Mouse (Mus musculus) kidney, embryonic 14.5 days (tissue): ENCODE results near the gene Tshb. TPM values are rescaled to one million over a fixed set of nuclear protein-coding genes. Genes with fewer than 3 reads are reported as not detected.

Source experiments
- ATAC-seq: fragments of 200-750 bp; cut with Nextera tagmentation; 2 replicates; pipeline ENCODE4 v1.8.0; 2017; ENCODE audit warnings: moderate number of reproducible peaks, mild to moderate bottlenecking, moderate TSS enrichment, moderate library complexity; ENCODE audit not compliant: low FRiP score, low TSS enrichment
- H3K27ac ChIP-seq: fragments of 300-500 bp; sonication (generic); 2 replicates; pipeline ENCODE4 v1.5.1; 2014; ENCODE audit warnings: low read depth, mild to moderate bottlenecking, low read length, moderate library complexity, mixed read lengths
- H3K27me3 ChIP-seq: fragments of 300-500 bp; sonication (generic); 2 replicates; pipeline ENCODE4 v1.6.1; 2014; ENCODE audit warnings: mild to moderate bottlenecking, low read length; ENCODE audit not compliant: control insufficient read depth, insufficient read depth
- H3K36me3 ChIP-seq: fragments of 300-500 bp; sonication (generic); 2 replicates; pipeline ENCODE4 v1.6.1; 2014; ENCODE audit warnings: low read length, mixed read lengths; ENCODE audit not compliant: control insufficient read depth, insufficient read depth
- H3K4me1 ChIP-seq: fragments of 300-500 bp; sonication (generic); 2 replicates; pipeline ENCODE4 v1.6.1; 2014; ENCODE audit warnings: low read length, mixed read lengths; ENCODE audit not compliant: control insufficient read depth, insufficient read depth
- H3K4me2 ChIP-seq: fragments of 300-500 bp; sonication (generic); replicated peaks from 2 replicates; pipeline ENCODE4 v1.6.1; 2014; ENCODE audit warnings: low read depth, mild to moderate bottlenecking, low read length
- H3K4me3 ChIP-seq: fragments of 300-500 bp; sonication (generic); 2 replicates; pipeline ENCODE4 v1.5.1; 2014; ENCODE audit warnings: mild to moderate bottlenecking, low read length
- H3K9ac ChIP-seq: fragments of 300-500 bp; sonication (generic); 2 replicates; pipeline ENCODE4 v1.6.1; 2014; ENCODE audit warnings: low read depth, mild to moderate bottlenecking, low read length, moderate library complexity
- H3K9me3 ChIP-seq: fragments of 300-500 bp; sonication (generic); 2 replicates; pipeline ENCODE4 v1.6.1; 2016; ENCODE audit warnings: low read length; ENCODE audit not compliant: control insufficient read depth
- WGBS: fragments of 180-500 bp; shearing (Covaris S2); extraction: QIAGEN DNeasy Blood & Tissue Kit; methylation state at CpG from one replicate; pipeline ENCODE4 v1.1.7; 2014; 5-methylcytosine and 5-hydroxymethylcytosine counted together
- polyA plus RNA-seq: library from polyadenylated mRNA; unstranded; fragments of >200 nt; fragmentation: Nextera tagmentation; extraction: Ambion mirVana; gene quantifications from 2 replicates; pipeline ENCODE4 v1.2.1, GENCODE M21; 2014

Tshb gene
- polyA plus RNA-seq, 1 experiment from 2014 or later = not detected

GRCm38 (mm10) chr3:102743781-102744471 lies 38.6 kb downstream of the Tshb start:
- Histone ChIP-seq H3K4me3 (no peak overlapping the region), H3K27ac (no peak overlapping the region), H3K9ac (no peak overlapping the region), H3K9me3 (no peaks in the 10 kb centered on the region), H3K27me3 (no peaks in the 10 kb centered on the region), H3K4me2 (no peak overlapping the region), H3K4me1 (peaks cover 6% of the 10 kb centered on the region; the same call in 1 of the 2 replicates), H3K36me3 (no peaks in the 10 kb centered on the region)
- ATAC-seq = no peak
- 84% methylated on average over 9 of the region's 9 CpGs for WGBS

DNA sequence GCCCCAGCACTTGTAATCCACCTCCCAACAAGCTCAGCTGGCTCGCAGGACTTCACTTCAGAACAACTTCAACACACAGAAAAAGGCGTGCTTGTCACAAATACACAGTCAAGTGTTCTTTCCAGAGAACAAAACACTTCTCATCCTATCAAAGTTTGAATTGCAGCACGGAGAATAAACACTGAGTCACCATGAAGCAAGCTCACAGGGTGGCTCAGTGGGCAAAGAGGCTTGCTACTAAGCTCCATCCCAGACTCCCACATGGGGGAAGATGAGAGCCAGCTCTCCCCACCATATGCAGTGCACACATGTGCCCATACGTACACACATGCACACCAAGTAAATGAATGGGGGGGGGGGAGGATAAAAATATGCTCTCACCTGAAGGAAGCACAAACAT lies 39.3 kb downstream of the Tshb start:
- Histone ChIP-seq H3K27ac (no peak overlapping the region), H3K9ac (no peak overlapping the region), H3K27me3 (no peaks in the 10 kb centered on the region), H3K4me1 (peaks cover 6% of the 10 kb centered on the region; the same call in 1 of the 2 replicates), H3K4me2 (no peak overlapping the region), H3K9me3 (no peaks in the 10 kb centered on the region), H3K36me3 (no peaks in the 10 kb centered on the region), H3K4me3 (no peak overlapping the region)
- WGBS = 80% methylated on average over 4 of the region's 4 CpGs
- no peak for ATAC-seq

DNA sequence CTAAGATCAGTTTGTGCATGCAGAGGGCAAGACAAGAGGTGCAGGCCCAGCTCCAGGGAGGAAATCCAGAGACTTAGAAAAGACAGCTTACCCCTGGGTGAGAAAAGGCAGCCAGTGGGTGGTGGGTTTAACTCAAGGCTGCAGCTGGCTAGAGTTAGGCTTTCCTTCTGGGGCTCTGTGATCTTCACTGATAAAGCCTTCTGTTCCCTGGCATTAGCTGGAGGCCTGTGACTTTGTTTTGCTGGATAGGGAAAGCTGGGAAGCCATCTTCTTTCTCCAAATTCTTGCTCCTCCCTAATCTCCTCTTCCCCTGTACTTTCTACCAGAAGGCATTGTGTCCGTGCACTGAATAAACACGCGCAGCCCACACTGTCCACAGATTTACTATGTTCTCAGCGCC lies 39.8 kb downstream of the Tshb start:
- no peak for ATAC-seq
- Histone ChIP-seq H3K4me1 (peaks cover 6% of the 10 kb centered on the region; the same call in 1 of the 2 replicates), H3K9ac (no peak overlapping the region), H3K4me3 (no peak overlapping the region), H3K27me3 (no peaks in the 10 kb centered on the region), H3K36me3 (no peaks in the 10 kb centered on the region), H3K27ac (no peak overlapping the region), H3K4me2 (no peak overlapping the region), H3K9me3 (no peaks in the 10 kb centered on the region)
- 64% methylated on average over 4 of the region's 4 CpGs for WGBS

GRCm38 (mm10) chr3:102738926-102739325 lies 43.6 kb downstream of the Tshb start:
- no peaks in the 10 kb centered on the region for H3K4me1 ChIP-seq
- no peak overlapping the region for H3K4me2 ChIP-seq
- no peak overlapping the region for H3K9ac ChIP-seq
- no peak for ATAC-seq
- no peaks in the 10 kb centered on the region for H3K36me3 ChIP-seq
- WGBS = 87% methylated on average over 6 of the region's 6 CpGs
- H3K27me3 ChIP-seq = no peaks in the 10 kb centered on the region
- H3K4me3 ChIP-seq = no peak overlapping the region
- no peak overlapping the region for H3K27ac ChIP-seq
- H3K9me3 ChIP-seq = no peaks in the 10 kb centered on the region

DNA sequence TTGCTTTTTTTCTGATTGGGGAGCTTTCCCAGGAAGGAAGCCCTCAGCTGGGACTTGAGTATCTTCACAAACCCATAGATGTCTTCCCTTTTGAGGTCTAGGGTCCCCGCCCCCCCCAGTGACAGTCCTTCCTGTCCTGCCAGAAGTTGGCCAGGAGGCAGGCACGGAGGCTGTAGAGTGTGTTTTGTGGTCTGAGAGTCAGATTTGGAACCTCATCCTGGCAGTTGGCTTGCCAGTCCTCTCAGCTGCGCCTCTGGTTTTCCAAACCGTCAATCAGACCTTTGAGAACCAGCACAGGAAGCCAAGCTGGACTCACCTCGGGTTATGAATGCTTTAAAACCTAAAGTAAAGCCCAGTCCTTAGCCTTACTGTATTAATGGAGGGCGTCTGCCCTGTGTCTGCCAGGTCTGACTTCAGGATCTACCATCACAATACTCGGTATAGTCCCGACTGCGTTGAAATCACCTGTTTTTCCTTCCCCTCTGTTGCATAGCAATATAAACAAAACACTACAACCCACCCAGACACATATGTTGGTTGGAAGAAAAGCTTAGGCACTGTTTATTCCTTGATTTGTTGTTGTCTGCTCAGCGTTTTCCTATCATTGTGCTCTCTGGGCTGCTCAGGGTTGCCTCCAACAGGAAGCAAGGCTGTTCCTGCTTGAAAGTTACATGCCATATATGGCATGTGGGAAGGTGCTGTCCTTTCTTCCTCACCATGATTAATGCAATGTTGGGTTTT lies 44.2 kb downstream of the Tshb start:
- WGBS = 75% methylated on average over 10 of the region's 10 CpGs
- Histone ChIP-seq H3K27ac (no peak overlapping the region), H3K9me3 (no peaks in the 10 kb centered on the region), H3K4me2 (no peak overlapping the region), H3K4me1 (no peaks in the 10 kb centered on the region), H3K36me3 (no peaks in the 10 kb centered on the region), H3K4me3 (no peak overlapping the region), H3K9ac (no peak overlapping the region), H3K27me3 (no peaks in the 10 kb centered on the region)
- ATAC-seq = no peak

GRCm38 (mm10) chr3:102737106-102737505 lies 45.4 kb downstream of the Tshb start:
- H3K4me1 ChIP-seq = no peaks in the 10 kb centered on the region
- H3K4me3 ChIP-seq = no peak overlapping the region
- no peaks in the 10 kb centered on the region for H3K9me3 ChIP-seq
- 64% methylated on average over 6 of the region's 6 CpGs for WGBS
- no peak overlapping the region for H3K4me2 ChIP-seq
- no peaks in the 10 kb centered on the region for H3K36me3 ChIP-seq
- H3K27me3 ChIP-seq = no peaks in the 10 kb centered on the region
- H3K9ac ChIP-seq = no peak overlapping the region
- no peak for ATAC-seq
- no peak overlapping the region for H3K27ac ChIP-seq

GRCm38 (mm10) chr3:102736436-102736835 lies 46.1 kb downstream of the Tshb start:
- H3K4me3 ChIP-seq = no peak overlapping the region
- ATAC-seq = no peak
- no peak overlapping the region for H3K4me2 ChIP-seq

GRCm38 (mm10) chr3:102735638-102736037 lies 46.9 kb downstream of the Tshb start:
- Histone ChIP-seq H3K36me3 (no peaks in the 10 kb centered on the region), H3K9me3 (no peaks in the 10 kb centered on the region), H3K4me1 (no peaks in the 10 kb centered on the region), H3K27me3 (no peaks in the 10 kb centered on the region), H3K9ac (no peak overlapping the region; the same call in 1 of the 2 replicates), H3K4me3 (peak overlapping the region; percentile 61), H3K27ac (no peak overlapping the region), H3K4me2 (peak overlapping the region; percentile 86)
- WGBS = 59% methylated on average over 6 of the region's 6 CpGs
- no peak for ATAC-seq

More at GRCm38 (mm10) chr3:102736436-102736835, 46.1 kb downstream of the Tshb start:
- Histone ChIP-seq H3K27me3 (no peaks in the 10 kb centered on the region), H3K36me3 (no peaks in the 10 kb centered on the region), H3K9me3 (no peaks in the 10 kb centered on the region), H3K4me1 (no peaks in the 10 kb centered on the region), H3K27ac (no peak overlapping the region), H3K9ac (no peak overlapping the region)
- WGBS = 39% methylated on average over 6 of the region's 6 CpGs

DNA sequence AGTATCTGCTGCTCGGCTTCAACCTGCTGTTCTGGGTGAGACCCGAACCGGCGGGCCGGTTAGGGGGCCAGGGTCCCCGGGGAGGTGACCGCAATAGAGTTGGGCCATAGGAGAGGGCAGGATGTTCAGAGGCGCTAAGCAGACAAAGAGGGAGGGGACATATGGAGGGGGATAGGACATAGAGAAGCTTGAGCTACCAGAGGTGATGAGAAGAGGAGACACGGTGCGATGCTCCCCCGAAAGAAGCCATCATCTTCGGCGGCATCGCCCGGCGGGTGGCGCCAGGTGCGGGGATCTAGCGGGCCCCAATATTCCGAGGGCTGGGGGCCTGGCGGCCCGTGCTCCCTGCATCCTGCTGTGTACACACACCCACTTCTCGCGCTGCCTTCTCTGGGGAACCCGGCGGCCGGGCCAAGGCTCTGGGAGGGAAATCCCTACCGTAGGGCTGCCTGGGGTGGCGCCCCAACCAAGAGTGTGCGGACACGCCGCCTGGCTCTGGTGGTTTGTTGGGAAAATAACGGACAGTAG lies 47.4 kb downstream of the Tshb start:
- peak; percentile 70 for ATAC-seq
- Histone ChIP-seq H3K9ac (peak overlapping the region; percentile 52), H3K36me3 (no peaks in the 10 kb centered on the region), H3K4me2 (peak overlapping the region; percentile 86), H3K9me3 (no peaks in the 10 kb centered on the region), H3K4me3 (peak overlapping the region; percentile 61), H3K27ac (no peak overlapping the region), H3K27me3 (no peaks in the 10 kb centered on the region), H3K4me1 (no peaks in the 10 kb centered on the region)
- WGBS = 2% methylated on average over 33 of the region's 33 CpGs
